Mouse (Mus musculus) CH12.LX (cell line): ENCODE data around the gene Sez6l2. TPM values are rescaled to one million over a fixed set of nuclear protein-coding genes. Genes with fewer than 3 reads are reported as not detected.
A peak's percentile ranks its signal among the peaks of the same experiment; 100 is the strongest.

Experiments used
- DNase-seq: peaks from one replicate; pipeline ENCODE4 v3.0.0-alpha.2; 2013; ENCODE audit errors: extremely low read depth
- H3K27ac ChIP-seq: 2 replicates; pipeline ENCODE4 v1.5.1; 2012; ENCODE audit warnings: low read depth, mild to moderate bottlenecking, control low read depth, moderate library complexity; ENCODE audit not compliant: insufficient read depth
- H3K27me3 ChIP-seq: replicated peaks from 2 replicates; pipeline ENCODE3; 2012; ENCODE audit warnings: inconsistent platforms
- H3K36me3 ChIP-seq, 2 experiments: replicated peaks in 1 of 2; 2 replicates each; pipeline versions ENCODE3 to v1.6.1; 2012; ENCODE audit warnings: inconsistent platforms in 1 of 2, low read length in 1 of 2, mild to moderate bottlenecking in 1 of 2, mixed read lengths in 1 of 2, moderate library complexity in 1 of 2; ENCODE audit not compliant: control insufficient read depth in 1 of 2, insufficient read depth in 1 of 2
- H3K4me1 ChIP-seq, 2 experiments: 2 replicates each; pipeline ENCODE4 v1.6.1; 2012; ENCODE audit warnings: inconsistent platforms in 1 of 2, moderate library complexity in 1 of 2; ENCODE audit not compliant: insufficient read depth in 2 of 2, control insufficient read depth in 1 of 2
- H3K4me2 ChIP-seq: 2 replicates; pipeline ENCODE4 v1.6.1; 2012; ENCODE audit warnings: low read depth, mild to moderate bottlenecking, control low read depth; ENCODE audit not compliant: poor library complexity, insufficient read depth, severe bottlenecking
- H3K4me3 ChIP-seq, 3 experiments: fragments of 150-350 bp in 1 of 3; sonication (generic) in 1 of 3; replicated peaks in 1 of 3; 2 replicates each; pipeline versions ENCODE3 to v1.5.1; 2011 to 2012; ENCODE audit warnings: low read depth in 2 of 3, low read length in 2 of 3, mild to moderate bottlenecking in 2 of 3, moderate library complexity in 2 of 3, control low read depth in 1 of 3, improper control_type of control experiment in 1 of 3, inconsistent platforms in 1 of 3, mixed read lengths in 1 of 3; ENCODE audit not compliant: poor library complexity in 1 of 3
- H3K79me2 ChIP-seq: replicated peaks from 2 replicates; pipeline ENCODE4 v1.6.1; 2012; ENCODE audit warnings: mild to moderate bottlenecking, moderate library complexity; ENCODE audit not compliant: control insufficient read depth, poor library complexity, insufficient read depth, severe bottlenecking; ENCODE audit errors: extremely low read depth
- H3K9ac ChIP-seq: 2 replicates; pipeline ENCODE4 v1.6.1; 2012; ENCODE audit warnings: low read depth, mild to moderate bottlenecking, control low read depth, moderate library complexity; ENCODE audit not compliant: insufficient read depth
- H3K9me3 ChIP-seq: replicated peaks from 2 replicates; pipeline ENCODE3; 2012; ENCODE audit warnings: low read length, inconsistent platforms, mixed read lengths
- CTCF ChIP-seq, 2 experiments: IDR thresholded peaks in 1 of 2; conservative IDR thresholded peaks in 1 of 2; 2 replicates each; pipeline ENCODE4 v1.5.1; 2011 to 2012; ENCODE audit warnings: low read depth in 2 of 2, low read length in 2 of 2, improper control_type of control experiment in 1 of 2, inconsistent platforms in 1 of 2, mild to moderate bottlenecking in 1 of 2, moderate library complexity in 1 of 2
- ELF1 ChIP-seq: IDR thresholded peaks from 2 replicates; pipeline ENCODE4 v1.6.1; 2014; ENCODE audit warnings: low read depth, mild to moderate bottlenecking, inconsistent platforms, low read length, improper control_type of control experiment
- EP300 ChIP-seq: IDR thresholded peaks from 2 replicates; pipeline ENCODE4 v1.6.1; 2011; ENCODE audit warnings: low read length, improper control_type of control experiment
- ETS1 ChIP-seq: conservative IDR thresholded peaks from 2 replicates; pipeline ENCODE4 v1.6.1; 2012; ENCODE audit warnings: low read depth, mild to moderate bottlenecking, inconsistent platforms, low read length, improper control_type of control experiment, moderate library complexity
- GABPA ChIP-seq: IDR thresholded peaks from 2 replicates; pipeline ENCODE4 v1.6.1; 2012; ENCODE audit warnings: low read depth, low read length, improper control_type of control experiment, inconsistent platforms; ENCODE audit not compliant: insufficient replicate concordance
- HCFC1 ChIP-seq: IDR thresholded peaks from 2 replicates; pipeline ENCODE4 v1.6.1; 2012; ENCODE audit warnings: low read depth, mild to moderate bottlenecking, inconsistent platforms, low read length, improper control_type of control experiment
- IRF4 ChIP-seq: IDR thresholded peaks from 2 replicates; pipeline ENCODE4 v1.6.1; 2014; ENCODE audit warnings: low read depth, mild to moderate bottlenecking, inconsistent platforms, low read length, improper control_type of control experiment
- KAT2A ChIP-seq: IDR thresholded peaks from 2 replicates; pipeline ENCODE4 v1.6.1; 2012; ENCODE audit warnings: low read length, improper control_type of control experiment, inconsistent platforms; ENCODE audit not compliant: insufficient replicate concordance
- MAFK ChIP-seq: IDR thresholded peaks from 2 replicates; pipeline ENCODE4 v1.6.1; 2011; ENCODE audit warnings: low read length, improper control_type of control experiment; ENCODE audit not compliant: insufficient replicate concordance
- MAX ChIP-seq: IDR thresholded peaks from 2 replicates; pipeline ENCODE4 v1.6.1; 2011; ENCODE audit warnings: low read length, improper control_type of control experiment
- MAZ ChIP-seq: IDR thresholded peaks from 2 replicates; pipeline ENCODE4 v1.6.1; 2012; ENCODE audit warnings: low read depth, mild to moderate bottlenecking, inconsistent platforms, low read length, improper control_type of control experiment, moderate library complexity
- MEF2A ChIP-seq: IDR thresholded peaks from 2 replicates; pipeline ENCODE4 v1.6.1; 2014; ENCODE audit warnings: low read depth, mild to moderate bottlenecking, inconsistent platforms, low read length, improper control_type of control experiment, borderline replicate concordance
- MXI1 ChIP-seq: IDR thresholded peaks from 2 replicates; pipeline ENCODE4 v1.6.1; 2011; ENCODE audit warnings: mild to moderate bottlenecking, low read depth, low read length, improper control_type of control experiment
- NRF1 ChIP-seq: IDR thresholded peaks from 2 replicates; pipeline ENCODE4 v1.6.1; 2014; ENCODE audit warnings: low read depth, mild to moderate bottlenecking, inconsistent platforms, low read length, improper control_type of control experiment, moderate library complexity
- PAX5 ChIP-seq: IDR thresholded peaks from 2 replicates; pipeline ENCODE4 v1.6.1; 2012; ENCODE audit warnings: low read length, inconsistent platforms, mixed read lengths
- POLR2A ChIP-seq: IDR thresholded peaks from 2 replicates; pipeline ENCODE4 v1.6.1; 2011; ENCODE audit warnings: low read depth, mild to moderate bottlenecking, improper control_type of control experiment, low read length
- RCOR1 ChIP-seq: conservative IDR thresholded peaks from 2 replicates; pipeline ENCODE4 v1.6.1; 2012; ENCODE audit warnings: low read depth, mild to moderate bottlenecking, inconsistent platforms, low read length, improper control_type of control experiment
- SIN3A ChIP-seq: IDR thresholded peaks from 2 replicates; pipeline ENCODE4 v1.6.1; 2012; ENCODE audit warnings: low read length, improper control_type of control experiment, inconsistent platforms
- SMC3 ChIP-seq: IDR thresholded peaks from 2 replicates; pipeline ENCODE4 v1.6.1; 2011; ENCODE audit warnings: low read depth, low read length, improper control_type of control experiment
- TCF12 ChIP-seq: IDR thresholded peaks from 2 replicates; pipeline ENCODE4 v1.6.1; 2014; ENCODE audit warnings: low read depth, mild to moderate bottlenecking, inconsistent platforms, low read length, improper control_type of control experiment
- USF1 ChIP-seq: IDR thresholded peaks from 2 replicates; pipeline ENCODE4 v1.6.1; 2014; ENCODE audit warnings: low read depth, mild to moderate bottlenecking, inconsistent platforms, low read length, improper control_type of control experiment
- ZMIZ1 ChIP-seq: IDR thresholded peaks from 2 replicates; pipeline ENCODE4 v1.6.1; 2012; ENCODE audit warnings: low read depth, mild to moderate bottlenecking, inconsistent platforms, low read length, improper control_type of control experiment
- ZNF384 ChIP-seq: IDR thresholded peaks from 2 replicates; pipeline ENCODE4 v1.6.1; 2012; ENCODE audit warnings: low read depth, low read length, improper control_type of control experiment, inconsistent platforms
- dilution Hi-C: fragments of 300-500 bp; cut with MboI; formaldehyde crosslinking; loops from 2 replicates; pipeline ENCODE4 v1.14.3; 2020; ENCODE audit warnings: low sequenced_read_pairs; ENCODE audit not compliant: extremely low pct_unique_long_range_greater_than_20kb, extremely low pct_ligation_motif_present
- in situ Hi-C: fragments of 300-500 bp; cut with MboI; formaldehyde crosslinking; loops from 3 replicates; pipeline ENCODE4 v1.14.3; 2019; ENCODE audit warnings: low sequenced_read_pairs, low pct_ligation_motif_present, low pct_unique_long_range_greater_than_20kb, mixed read lengths
- polyA plus RNA-seq: library from polyadenylated mRNA; unstranded; fragments of >175 nt; gene quantifications from 2 replicates; pipeline ENCODE4 v1.2.1, GENCODE M21; 2012; ENCODE audit warnings: low read depth; ENCODE audit not compliant: insufficient read length
- total RNA-seq, 2 experiments: library from RNA; depleted of rRNA; stranded (reverse); fragments of 300-350 nt in 1 of 2; fragments of >200 nt in 1 of 2; gene quantifications; 2 replicates each; pipeline ENCODE4 v1.2.3; 2012 to 2014

The Sez6l2 gene
- total and polyA plus RNA-seq, 3 experiments = 7.2 to 29.3 (median 9.9) TPM

DNA sequence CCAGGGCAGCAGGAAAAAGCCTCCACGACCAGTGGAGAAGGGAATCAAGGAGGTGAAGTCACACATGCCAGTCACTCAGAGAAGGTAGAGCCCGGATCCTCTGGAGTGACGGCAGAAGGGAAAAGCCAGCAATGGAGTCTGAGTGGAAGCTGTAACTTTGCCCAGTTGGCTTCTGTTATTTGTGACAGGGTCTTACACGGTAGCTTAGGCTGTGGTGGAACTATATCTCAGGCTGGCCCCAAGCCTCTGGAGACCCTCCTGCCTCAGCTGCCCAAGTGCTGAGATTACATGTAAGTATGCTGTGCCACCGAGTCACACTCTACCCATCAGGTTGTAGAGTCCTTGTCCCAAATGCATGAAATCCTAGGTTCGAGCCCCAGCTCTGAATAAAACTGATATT, 63.0 kb downstream of the Sez6l2 start:
- DNase-seq = no peak
- H3K9ac ChIP-seq = peak overlapping the region; percentile 87; the same call in 1 of the 2 replicates
- H3K4me3 ChIP-seq = peak overlapping the region; percentile 73 to 87 (median 75)
- in situ Hi-C loops = loop anchor here (10.0 kb wide), 1 partner anchor 309 kb away; the partner anchor contains the start of gene Coro1a
- peaks cover 27 to 72% of the 10 kb centered on the region in 2 experiments for H3K4me1 ChIP-seq
- H3K79me2 ChIP-seq = peaks cover 14% of the 10 kb centered on the region
- peaks cover 6 to 38% of the 10 kb centered on the region in 2 experiments for H3K36me3 ChIP-seq
- no peak overlapping the region for H3K27ac ChIP-seq
- TF ChIP-seq MAZ = no peak
- no peak for TF ChIP-seq ETS1
- TF ChIP-seq HCFC1 = no peak
- H3K9me3 ChIP-seq = no peaks in the 10 kb centered on the region
- dilution Hi-C loops = no loop called here
- no peaks in the 10 kb centered on the region for H3K27me3 ChIP-seq
- H3K4me2 ChIP-seq = peak overlapping the region; percentile 60

DNA sequence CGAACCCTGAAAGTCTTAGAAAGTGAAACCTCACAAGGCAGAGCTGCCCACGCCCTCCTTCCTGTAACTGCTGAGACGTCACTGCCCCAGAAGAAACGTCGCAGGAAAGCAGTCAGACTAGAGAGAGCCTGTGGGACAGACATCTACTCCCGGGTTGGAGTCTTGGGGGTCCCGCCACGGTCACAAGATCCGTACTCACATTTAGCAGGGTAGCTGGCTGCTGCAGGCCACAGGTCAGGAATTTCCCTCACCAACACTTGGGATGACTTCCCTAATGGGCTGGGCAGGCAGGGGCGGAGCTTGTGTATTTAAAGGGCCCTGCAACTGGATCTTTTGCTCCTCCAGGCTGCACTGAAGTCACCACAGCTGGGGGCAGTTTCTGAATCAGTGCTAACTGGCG, 64.0 kb downstream of the Sez6l2 start, which contains the start of gene Mvp:
TSS of gene Mvp (minus strand) at position 302 of the 400 bp plus-strand sequence.
- peak; percentile 75 for DNase-seq
- Histone ChIP-seq H3K4me2 (peak within 1 kb of the TSS; percentile 77), H3K4me1 (peaks cover 22 to 72% of the 10 kb centered on the region in 2 experiments), H3K9ac (peak within 1 kb of the TSS; percentile 87), H3K27ac (peak within 1 kb of the TSS; percentile 67), H3K9me3 (no peaks in the 10 kb centered on the region), H3K4me3 (peak within 1 kb of the TSS; percentile 73 to 87 (median 75)), H3K27me3 (no peaks in the 10 kb centered on the region), H3K36me3 (peaks cover 6 to 47% of the 10 kb centered on the region in 2 experiments), H3K79me2 (peaks cover 14% of the 10 kb centered on the region)
- in situ Hi-C loops (loop anchor here (10.0 kb wide), 1 partner anchor 310 kb away; the partner anchor contains the start of gene Coro1a), dilution Hi-C loops (no loop called here)
- TF ChIP-seq MAX (no peak), NRF1 (no peak), SMC3 (no peak), CTCF (conservative IDR thresholded peaks at IDR 0.05 in 1 of 2, IDR thresholded peaks at IDR 0.05 in 1 of 2; ENCODE audit: low read depth in 2 of 2, low read length in 2 of 2) (no peak), HCFC1 (peak; percentile 63), PAX5 (no peak), IRF4 (peak; percentile 23; the same call in 1 of the 2 replicates), POLR2A (peak; percentile 61), MEF2A (no peak), KAT2A (no peak), ZNF384 (no peak), MAFK (no peak), MAZ (0 out of 2 replicates have a peak, but pooled peaks have one; percentile 22), TCF12 (0 out of 2 replicates have a peak, but pooled peaks have one; percentile 35), ELF1 (peak; percentile 74), ZMIZ1 (no peak), MXI1 (0 out of 2 replicates have a peak, but pooled peaks have one; percentile 33), RCOR1 (no peak), SIN3A (peak; percentile 94), GABPA (no peak), USF1 (no peak), ETS1 (peak; percentile 40; the same call in 1 of the 2 replicates), EP300 (no peak)
